Mouse (Mus musculus): ENCODE data around the gene Cep41.

The Cep41 gene

DNA sequence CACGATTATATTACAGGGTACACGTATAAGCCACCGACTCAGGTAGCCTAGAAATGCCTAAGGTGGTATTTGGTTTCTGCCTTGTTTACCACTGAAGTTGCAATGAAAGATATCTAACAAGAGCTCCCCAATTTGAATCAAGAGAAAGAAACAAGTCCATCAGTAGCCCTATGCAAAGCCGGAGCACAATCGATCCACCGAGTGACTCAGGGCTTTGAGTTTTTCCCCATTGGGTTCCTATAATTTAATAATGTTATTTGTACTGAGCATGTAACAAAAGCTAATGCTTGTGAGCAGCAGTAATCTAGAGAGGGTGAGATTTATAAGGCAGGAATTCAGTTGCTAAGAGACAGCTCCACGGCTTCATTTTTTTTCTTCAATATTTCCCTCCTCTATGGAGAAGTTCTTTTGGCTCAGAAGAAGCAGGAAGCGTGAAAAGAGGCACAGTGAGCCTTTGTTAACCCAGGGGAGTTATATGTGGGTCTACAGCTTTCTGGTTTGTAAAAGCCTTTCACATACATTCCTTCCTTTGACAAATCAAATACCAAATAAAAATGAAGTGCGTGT lies 18.8 kb downstream of the Cep41 start:
- no peak for DNase-seq (ENCODE audit: low read depth, low spot score)

DNA sequence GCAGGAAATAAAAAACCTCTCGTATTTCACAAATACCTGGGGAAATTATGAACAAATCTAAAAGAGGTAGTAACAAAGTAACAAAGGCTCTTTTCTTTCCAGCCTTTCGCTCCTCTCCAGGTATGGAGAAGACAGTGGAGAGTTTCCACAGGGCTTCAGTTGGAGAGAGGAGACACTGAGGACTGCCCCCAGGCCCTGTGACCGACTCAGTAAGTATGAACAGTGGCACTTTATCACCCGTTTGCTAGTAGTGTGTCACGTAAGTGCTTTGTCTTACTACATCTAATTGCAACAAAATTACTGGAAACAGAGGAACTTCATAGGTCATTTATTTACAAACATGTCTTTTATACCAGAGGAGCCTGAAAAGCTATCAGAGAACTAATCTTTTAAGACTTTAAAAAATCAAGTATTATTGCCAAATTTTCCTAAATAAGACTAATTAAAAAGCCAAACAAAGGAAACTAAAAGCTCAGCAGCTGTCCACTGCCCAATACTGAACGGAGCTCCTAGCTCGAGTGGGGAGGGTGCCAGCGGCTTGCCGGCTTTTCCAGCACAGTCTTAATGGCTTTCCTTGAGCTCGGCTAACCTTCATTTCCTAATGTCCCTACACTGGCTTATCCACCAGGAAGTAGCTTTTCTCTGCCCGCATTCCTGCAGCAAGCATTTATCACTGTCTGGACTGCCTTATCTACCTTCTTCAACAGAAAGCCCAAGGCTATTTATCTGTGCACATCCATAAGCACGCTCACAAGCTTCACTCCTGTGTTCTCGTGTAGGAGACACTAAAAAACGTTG lies 19.6 kb downstream of the Cep41 start:
- DNase-seq (ENCODE audit: low read depth, low spot score) = no peak

DNA sequence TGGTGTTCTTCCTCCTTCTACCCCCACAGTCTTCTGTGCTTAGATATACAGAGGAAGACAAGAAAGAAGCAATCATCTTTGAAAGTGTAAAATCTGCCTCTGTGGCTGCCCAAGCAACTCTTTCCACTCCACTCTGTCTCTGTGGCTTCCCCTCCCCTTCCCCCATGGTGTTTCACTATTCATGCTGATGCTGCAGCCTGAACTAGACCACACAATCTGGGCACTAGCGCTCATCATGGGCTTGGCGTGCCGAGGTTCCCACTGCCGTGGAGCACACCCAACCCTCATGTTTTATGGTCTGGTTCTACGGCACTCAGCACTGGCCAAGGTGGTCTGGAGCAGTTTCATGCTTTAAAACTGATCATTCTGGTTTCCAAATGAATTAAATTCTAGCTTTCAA lies 21.9 kb downstream of the Cep41 start:
- DNase-seq (ENCODE audit: low read depth, low spot score) = peak; percentile 45

DNA sequence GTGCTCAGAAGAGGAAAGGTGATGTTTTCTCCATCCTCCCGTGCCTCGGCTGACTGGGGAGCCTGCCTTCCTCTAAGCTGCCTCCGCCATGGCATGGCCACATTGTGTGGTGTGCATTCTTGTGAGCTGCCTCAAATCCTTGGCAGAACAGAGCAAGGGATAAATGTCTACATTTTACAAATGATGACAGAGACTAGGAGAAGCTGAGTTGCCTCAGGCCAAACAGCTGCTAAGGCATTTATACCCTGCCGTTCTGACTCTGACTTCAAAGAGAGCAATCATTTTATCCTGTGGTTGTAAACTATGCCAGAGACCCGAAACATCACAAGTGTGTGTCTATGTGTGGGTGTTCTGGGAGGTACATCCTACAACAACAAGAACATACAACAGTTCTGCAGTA lies 26.0 kb downstream of the Cep41 start:
- DNase-seq (ENCODE audit: low read depth, low spot score) = no peak

DNA sequence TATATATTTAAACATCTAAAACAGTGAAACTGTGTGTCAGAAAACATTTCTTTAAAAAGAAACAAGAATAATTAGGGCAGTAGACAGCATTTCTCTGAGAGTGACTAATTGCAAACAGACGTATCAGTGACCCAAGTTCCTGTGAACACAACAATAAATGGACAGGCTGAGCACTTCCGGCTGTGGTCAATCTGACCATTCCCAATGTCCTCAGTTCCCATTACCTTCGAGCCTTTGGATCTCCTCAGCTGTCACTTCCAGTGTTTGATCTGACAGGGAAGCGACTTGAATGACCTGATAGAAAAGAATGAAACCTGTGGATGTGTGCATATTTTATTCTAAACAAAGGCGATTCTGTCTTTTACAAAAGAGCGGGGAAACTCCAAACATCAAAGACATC lies 27.5 kb downstream of the Cep41 start:
- no peak for DNase-seq (ENCODE audit: low read depth, low spot score)

DNA sequence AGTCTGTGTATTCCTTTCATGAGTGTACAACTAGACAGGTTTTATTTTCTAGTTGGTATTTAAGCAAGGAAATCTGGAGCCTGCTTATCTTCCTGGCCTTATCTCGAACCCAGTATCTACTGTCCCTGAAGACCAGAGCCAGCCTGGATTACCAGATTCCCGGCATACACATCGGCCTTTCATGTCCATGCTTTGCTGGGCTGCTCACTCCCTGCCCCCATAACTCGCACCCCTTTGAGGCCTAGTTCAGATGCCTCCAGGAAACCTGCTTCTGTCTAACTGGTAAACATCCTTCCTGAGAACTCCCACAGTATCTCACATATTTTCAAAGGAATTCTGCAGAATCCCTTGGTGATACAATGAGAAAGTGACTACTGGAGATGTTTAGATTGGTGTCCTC lies 28.3 kb downstream of the Cep41 start:
- DNase-seq (ENCODE audit: low read depth, low spot score) = no peak

DNA sequence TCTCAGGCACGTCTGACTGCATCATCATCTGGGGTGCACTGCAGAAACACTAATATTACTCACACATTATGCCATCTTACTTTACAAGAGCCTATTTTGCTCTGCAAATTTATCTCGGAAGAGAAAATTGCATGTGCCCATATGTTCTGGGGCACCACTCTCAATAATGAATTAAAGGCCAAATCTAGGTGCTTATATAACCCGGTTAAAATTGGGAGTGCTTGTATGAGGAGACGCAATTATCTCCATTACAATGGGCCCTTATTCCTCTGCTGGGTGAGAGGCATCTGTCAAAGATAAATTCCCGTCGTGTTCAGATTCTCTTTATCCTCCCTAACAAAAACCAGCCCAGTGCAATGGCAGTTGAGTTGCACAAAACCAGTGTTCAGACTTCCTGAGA lies 28.8 kb downstream of the Cep41 start:
- DNase-seq (ENCODE audit: low read depth, low spot score) = no peak

DNA sequence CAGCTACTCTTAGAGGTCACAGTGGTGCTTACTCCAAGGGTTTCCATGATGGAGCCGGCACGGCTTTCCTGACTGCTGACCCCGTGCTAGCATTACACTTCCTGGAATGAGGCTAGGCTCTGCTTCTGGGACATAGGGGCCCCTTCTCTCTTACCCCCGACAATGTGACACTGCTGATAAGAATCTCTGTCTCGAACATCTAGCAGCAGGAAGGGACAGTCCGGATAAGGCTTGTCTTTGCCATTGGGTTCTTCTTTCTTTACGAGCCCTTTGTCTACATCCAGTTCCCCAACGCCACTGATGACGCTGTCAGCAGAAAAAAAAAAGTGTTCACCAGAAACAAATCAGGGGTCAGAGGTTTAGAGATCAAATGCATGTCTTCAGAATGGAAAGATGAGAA lies 34.9 kb downstream of the Cep41 start:
- no peak for DNase-seq (ENCODE audit: low read depth, low spot score)

DNA sequence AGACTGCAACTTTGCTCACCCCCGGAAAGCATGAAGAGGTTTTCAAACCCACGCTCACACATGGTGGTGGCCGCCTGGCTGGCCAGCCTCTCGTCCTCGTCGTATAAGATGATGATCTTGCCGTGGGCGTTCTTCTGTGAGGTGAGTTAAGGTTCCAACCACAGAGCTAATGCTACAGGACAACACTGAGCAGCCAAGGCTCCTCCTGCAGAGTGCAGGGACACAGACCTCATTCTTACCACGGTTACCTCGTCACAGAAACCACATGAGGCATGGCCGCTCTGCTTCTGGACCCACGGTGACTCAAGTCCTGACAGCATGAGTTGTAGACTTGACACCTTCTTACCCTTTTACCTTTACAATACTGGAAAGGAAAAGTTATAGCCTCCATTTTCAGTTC lies 36.3 kb downstream of the Cep41 start:
- peak; percentile 63 for DNase-seq (ENCODE audit: low read depth, low spot score)

DNA sequence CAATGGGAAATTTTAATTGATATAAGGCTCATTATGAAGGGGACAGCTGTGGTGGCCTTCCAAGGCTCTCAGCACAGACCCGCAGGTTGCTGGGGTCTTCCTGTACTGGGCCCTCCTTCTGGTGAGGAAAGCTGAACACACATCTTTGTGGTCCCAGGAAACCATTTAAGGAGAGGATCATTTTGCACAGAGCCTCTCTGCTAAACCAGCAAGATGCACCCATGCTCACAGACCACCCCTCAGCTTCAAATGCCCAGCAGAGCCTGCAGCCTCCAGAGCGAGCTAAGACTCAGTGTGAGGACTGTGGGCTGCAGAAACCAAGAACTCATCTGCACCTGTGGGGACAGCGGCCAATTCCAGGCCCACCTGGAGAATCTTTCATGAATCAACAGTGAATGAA lies 38.6 kb downstream of the Cep41 start:
- no peak for DNase-seq (ENCODE audit: low read depth, low spot score)

DNA sequence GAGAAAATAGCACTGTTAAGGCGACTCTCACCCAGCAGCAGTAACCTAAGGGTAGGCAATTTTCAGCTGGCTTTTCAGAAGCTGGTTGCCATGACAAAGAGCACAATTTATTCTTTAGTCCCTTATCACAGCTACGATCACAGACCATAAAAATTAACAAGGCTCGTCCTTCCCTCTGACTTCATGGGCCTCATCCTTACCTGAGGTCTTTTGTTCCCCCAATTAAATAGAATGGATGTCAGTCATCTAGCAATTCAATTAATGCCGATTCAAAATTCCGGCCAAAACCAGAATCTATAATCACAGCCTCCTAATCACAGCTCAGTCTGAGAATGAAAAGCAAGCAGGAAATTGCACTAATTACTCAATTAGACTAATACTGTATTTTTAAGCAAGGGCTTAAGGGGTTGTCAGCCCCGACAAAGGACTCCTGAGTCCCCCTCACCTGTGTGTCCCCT lies 39.1 kb downstream of the Cep41 start:
- DNase-seq (ENCODE audit: low read depth, low spot score) = no peak

DNA sequence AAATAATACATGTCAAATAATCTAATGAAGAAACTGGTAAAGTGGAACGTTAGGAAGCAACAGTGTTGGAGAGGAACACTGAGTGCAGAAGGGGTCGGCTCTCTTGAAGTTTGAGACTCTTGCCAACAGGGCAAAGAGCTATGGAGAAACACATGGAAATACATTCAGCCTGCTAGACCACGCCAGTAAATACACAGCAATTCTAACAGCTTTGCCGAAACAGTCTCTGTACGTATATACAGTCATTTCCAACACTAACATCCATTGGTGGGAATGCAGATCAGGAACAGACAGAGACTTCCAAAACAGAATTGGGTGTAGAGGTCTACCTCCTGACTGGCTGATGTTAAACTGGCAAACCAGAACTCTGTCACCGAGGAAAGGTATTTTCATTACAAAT lies 40.0 kb downstream of the Cep41 start:
- no peak for DNase-seq (ENCODE audit: low read depth, low spot score)

DNA sequence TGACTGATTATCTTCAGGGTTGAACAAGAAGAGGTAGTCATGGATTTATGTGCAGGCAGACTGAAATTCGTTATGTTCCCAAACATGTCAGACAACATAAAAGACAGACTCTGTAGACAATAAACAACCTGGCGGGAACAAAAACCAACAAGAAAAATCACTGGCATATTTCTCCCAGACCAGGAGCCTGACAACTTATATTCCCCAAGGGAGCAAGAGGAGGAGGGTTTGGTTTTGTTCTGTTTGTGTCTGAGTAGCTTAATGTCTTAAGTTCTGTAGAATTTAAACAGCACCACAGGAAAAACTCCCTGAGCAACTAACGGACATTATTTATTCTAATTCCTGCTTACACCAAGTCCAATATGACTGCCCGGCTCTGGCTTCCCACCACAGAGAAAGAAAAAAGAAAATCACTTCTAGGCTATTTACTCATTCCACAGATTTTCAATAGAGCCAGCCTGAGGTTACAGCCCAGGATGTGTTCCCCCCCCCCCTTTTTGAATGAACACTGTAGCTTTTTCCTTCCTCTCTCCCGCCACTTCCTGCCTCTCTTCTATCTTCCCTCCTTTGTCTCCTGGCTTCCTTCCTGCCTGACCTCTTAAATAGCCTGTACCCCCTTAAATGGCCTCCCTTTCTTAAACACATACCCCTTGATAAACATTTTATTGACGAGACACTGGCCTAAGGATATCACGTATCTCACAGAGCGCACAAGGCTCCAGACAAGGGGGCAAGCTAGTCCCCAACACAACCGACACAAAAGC lies 40.9 kb downstream of the Cep41 start:
- no peak for DNase-seq (ENCODE audit: low read depth, low spot score)

DNA sequence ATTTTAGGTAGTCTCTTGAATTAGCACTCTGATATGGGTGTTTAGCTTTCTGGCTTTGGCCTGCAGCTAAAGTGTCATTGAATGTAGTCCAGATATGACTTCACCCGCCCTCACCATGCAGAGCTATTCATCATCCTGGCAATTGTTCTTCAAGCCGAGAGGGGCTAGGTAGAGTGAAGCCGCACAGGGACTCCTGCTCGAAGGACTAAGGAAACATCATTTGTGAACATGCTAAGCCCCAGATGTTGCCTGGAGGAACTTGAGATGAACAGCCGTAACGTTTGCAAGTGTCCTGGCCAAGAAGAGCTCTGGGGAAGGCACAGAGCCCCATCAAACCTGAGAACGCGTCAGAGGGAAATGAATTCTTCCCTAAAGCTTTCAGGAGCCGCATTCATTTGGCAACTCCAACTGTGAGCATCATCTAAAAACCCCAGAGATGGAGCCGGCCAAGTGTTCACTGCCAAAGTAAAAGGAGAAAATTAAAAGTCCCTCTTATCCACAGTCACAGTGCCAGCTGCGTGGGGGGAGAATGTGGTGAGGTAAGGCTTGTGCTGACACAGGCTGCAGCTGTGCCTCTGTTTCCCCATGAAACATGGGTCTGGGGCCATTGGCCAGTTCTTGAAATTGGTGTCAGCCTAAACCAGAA lies 43.8 kb downstream of the Cep41 start:
- DNase-seq (ENCODE audit: low read depth, low spot score) = no peak

DNA sequence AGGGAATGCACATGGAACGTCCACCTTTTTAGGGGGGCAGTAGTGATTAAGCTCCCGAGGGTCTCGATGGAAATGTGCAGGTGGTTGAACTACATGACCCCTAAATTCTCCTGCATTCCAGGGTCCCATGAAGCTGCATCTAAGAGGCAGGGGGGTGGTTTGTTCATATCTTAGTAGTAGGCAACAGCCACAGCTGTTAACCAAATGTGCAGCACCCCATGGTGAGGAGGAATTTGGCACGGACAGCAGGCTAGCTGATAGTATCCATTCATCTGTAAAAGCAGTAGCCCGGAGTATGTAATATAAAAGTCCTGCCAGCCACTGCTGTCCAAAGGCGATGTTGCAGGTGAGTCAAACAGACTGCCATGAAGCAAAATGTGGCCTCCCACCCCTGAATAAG lies 48.2 kb downstream of the Cep41 start:
- no peak for DNase-seq (ENCODE audit: low read depth, low spot score)

DNA sequence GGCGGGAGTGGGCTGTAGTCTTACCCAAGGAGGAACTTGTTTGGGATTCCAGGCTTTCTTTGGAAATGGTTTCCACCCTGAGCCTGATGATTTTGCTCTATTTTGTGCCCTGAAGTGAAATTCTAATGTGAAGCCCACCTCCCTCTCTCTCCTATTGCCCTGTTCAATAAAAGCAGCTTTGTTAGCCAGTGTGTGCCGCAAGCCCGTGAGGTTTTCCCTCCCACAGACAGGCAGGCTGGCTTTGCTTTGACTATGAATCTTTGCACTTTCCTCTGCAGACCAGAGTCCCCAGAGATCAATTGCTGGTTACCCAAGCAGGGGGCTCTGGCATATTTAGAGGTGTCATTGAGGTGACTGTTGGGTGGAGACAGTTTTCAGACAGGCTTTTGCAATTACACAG lies 49.1 kb downstream of the Cep41 start:
- no peak for DNase-seq (ENCODE audit: low read depth, low spot score)

DNA sequence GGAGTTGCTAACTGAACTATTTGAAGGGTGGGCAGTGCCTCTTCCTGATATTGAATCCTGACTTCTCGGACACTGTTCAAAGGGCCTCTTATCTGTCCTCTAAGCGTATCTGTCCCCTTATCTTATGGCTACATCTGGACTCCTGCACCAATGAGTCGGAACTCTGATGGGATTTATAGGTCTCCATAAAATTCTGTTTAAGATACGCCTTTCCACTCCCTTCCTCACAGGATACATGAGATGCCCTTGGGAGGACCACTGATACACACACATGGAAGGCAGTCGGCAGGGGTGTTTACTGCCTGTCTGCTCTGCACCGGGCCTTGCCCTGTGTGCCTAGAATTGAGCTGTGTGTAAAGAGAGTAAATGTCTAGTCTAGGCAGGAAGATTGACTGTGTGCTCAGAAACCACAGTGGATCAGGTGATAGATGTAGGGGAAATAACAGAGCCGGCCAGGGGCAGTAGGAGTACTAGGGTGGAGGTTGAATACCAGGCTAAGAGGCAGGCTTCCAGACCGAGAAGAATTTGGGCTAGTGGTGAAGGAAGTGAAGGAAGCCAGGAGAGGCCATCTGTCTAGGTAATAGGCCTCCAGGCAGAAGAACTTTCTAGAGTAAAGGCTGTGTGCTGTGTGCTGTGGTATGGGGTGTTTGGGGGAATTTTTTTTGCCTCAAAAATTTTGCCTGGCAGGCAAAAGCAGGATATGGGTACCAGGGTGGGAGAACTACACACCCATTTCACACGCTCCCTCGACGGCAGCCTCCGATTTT lies 49.7 kb downstream of the Cep41 start:
- DNase-seq (ENCODE audit: low read depth, low spot score) = no peak

DNA sequence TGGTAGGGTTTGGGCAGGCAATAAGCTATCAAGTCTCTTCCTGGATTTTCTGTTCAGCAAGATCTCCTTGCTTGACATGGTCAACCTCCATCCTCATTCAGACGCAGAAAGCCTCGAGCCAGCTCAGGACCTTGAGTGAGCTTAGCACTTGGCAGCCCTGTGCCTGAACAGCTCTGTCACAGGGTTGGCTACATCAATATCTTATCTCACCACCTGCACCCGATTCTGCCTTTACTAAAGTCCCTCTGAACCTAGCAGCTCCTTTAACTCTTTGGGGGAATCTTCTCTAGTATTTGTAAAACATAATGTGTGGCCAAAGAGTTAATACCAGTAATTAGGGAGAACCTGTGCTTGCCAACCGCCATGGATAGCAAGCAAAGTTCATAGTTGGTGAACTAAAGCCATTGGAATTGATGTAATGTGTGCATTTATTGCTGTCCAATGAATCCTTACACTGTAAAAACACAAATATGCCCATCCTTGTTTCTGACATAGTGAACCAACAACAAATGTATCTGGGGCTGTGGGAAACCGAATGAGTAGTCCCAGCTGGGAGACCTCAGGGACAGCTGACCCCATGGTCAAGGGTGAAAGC lies 54.8 kb downstream of the Cep41 start, which contains the start of gene Cpa1:
TSS of gene Cpa1 (plus strand) at position 545 of the 595 bp plus-strand sequence.
- no peak for DNase-seq (ENCODE audit: low read depth, low spot score)

DNA sequence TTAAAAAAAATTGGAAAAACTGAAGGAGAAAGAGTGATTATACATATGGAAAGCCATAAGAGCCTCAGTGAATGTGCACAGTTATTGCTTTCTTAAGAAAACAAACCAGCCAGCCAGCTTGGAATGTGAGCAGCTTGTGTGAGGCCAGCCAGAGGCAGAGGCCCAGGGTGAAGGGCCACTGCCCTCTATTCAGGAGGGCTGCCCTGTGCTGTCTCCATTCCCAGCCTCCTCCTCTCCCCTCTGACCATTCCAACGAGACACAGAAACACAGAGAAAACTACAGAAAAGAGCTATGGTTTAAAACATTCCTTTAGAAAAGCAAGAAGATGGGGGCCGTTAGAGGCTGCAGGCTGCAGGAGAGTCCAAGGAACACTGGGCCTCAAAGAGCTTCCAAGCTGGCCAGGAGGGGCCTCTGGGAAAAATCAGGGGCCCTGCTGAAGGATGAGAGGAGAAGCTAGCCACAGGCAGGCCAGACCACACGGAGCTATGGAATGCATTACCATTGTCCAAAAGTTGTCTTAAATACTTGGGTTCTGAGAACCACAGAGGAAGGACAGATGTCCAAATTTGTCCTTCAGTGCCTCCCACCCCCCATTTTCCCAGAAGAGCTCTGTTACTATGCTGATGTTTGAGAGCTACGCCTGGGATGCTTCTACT lies 57.2 kb downstream of the Cep41 start:
- no peak for DNase-seq (ENCODE audit: low read depth, low spot score)

DNA sequence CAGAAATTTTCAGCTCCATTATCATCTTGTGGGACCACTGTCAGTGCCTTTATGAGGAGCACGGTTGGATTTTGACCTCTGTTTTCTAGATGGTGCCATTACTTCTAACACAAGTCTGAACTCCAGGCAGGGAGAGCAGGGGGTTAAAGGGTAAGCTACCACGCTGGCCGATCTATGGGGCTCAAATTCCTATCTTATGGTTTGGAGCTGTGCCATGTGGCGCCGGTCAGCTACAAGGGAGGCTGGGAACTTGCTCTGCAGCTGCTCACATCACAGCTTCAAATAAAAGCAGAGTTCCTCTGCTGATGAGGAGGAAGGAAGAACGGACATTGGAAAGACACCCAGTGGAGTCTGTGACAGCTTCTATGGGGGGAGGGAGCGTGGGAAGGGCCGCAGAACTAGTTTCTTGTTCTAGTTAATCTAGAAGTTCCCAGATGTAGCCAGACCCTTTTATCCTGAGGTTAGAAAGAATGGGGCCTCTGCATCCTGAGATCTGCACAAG lies 58.1 kb downstream of the Cep41 start:
- no peak for DNase-seq (ENCODE audit: low read depth, low spot score)
